Mouse (Mus musculus): Measurements from ENCODE around the gene Pcnx.

The Pcnx gene

GRCm38 (mm10) chr12:81859351-81860307 is at the start of gene Pcnx:
Pcnx (plus strand) TSS chr12:81860023.
- in situ Hi-C loops (cut with MboI; ENCODE audit: unreplicated experiment in 2 of 2) = no loop called here

- in situ Hi-C loops (cut with MboI; ENCODE audit: unreplicated experiment in 2 of 2) = loop anchor here in 1 of 2 experiments (25.0 kb wide), 1 partner anchor 277 kb away; no protein-coding TSS in a partner anchor
These were observed 49.4 kb upstream of the Pcnx start for GRCm38 (mm10) chr12:81810417-81810816.

GRCm38 (mm10) chr12:81814742-81815141 is 45.1 kb upstream of the Pcnx start:
- in situ Hi-C loops (cut with MboI; ENCODE audit: unreplicated experiment in 2 of 2) = loop anchor here in 1 of 2 experiments (25.0 kb wide), 1 partner anchor 273 kb away; no protein-coding TSS in a partner anchor

GRCm38 (mm10) chr12:81816330-81817125 is 43.3 kb upstream of the Pcnx start:
- in situ Hi-C loops (cut with MboI; ENCODE audit: unreplicated experiment in 2 of 2) = loop anchor here in 1 of 2 experiments (25.0 kb wide), 1 partner anchor 271 kb away; no protein-coding TSS in a partner anchor

DNA sequence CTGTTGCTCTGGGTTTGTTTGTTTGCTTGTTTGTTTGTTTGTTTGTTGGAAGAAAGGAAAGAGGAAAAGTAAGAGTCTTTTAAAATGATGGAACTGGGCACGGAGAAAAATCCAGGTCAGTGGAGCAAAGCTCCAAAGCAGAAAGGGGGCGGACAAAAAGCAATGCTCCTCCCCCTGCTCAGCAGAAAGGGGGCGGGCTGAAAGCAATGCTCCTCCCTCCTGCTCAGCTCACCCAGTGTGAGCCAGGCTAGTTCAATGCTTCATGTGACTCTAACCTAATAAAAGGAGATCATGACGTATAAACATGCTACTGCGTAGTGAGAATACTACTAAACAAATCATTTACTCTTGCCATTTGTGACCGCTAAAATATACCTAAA is 42.7 kb upstream of the Pcnx start:
- in situ Hi-C loops (cut with MboI; ENCODE audit: unreplicated experiment in 2 of 2) = loop anchor here in 1 of 2 experiments (25.0 kb wide), 1 partner anchor 270 kb away; no protein-coding TSS in a partner anchor

GRCm38 (mm10) chr12:81820700-81821099 is 39.1 kb upstream of the Pcnx start:
- in situ Hi-C loops (cut with MboI; ENCODE audit: unreplicated experiment in 2 of 2) = loop anchor here in 1 of 2 experiments (25.0 kb wide), 1 partner anchor 267 kb away; no protein-coding TSS in a partner anchor

- in situ Hi-C loops (cut with MboI; ENCODE audit: unreplicated experiment in 2 of 2) = loop anchor here in 1 of 2 experiments (25.0 kb wide), 1 partner anchor 265 kb away; no protein-coding TSS in a partner anchor
These were observed 37.6 kb upstream of the Pcnx start for GRCm38 (mm10) chr12:81822176-81822575.

GRCm38 (mm10) chr12:81822778-81823480 is 36.9 kb upstream of the Pcnx start:
- in situ Hi-C loops (cut with MboI; ENCODE audit: unreplicated experiment in 2 of 2) = loop anchor here in 1 of 2 experiments (25.0 kb wide), 1 partner anchor 264 kb away; no protein-coding TSS in a partner anchor

GRCm38 (mm10) chr12:81828355-81828754 is 31.5 kb upstream of the Pcnx start:
- in situ Hi-C loops (cut with MboI; ENCODE audit: unreplicated experiment in 2 of 2) = no loop called here

DNA sequence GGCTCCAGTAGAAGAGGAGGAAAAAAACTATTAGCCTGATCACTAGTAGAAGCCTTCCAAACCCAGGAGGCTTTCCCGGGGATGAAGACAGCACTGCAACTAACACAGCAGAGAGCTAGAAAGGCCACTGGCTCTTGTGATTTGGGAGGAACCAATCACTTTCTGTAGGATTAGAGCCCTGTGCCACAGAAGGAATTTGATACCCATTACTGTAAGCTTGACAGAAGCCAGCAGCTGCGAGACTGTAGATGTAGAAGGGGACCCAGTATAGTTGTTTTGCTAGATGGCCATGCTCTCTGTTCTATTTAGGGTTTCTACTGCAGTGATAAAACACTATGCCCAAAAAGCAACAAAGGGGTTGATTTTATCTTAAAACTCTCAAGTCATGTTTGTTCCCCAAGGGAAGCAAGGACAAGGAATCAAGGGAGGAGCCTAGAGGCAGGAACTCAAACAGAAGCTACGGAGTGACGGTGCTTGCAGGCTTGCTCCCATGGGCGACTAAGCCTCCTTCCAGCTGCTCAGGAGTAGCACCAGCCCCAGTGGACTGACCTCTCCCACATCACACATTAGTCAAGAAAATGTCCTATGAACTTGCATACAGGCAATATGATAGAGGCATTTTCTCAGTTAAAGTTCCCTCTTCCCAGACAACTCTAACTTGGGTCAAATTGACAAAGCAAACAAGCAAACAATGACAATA is 27.6 kb upstream of the Pcnx start:
- in situ Hi-C loops (cut with MboI; ENCODE audit: unreplicated experiment in 2 of 2) = no loop called here

DNA sequence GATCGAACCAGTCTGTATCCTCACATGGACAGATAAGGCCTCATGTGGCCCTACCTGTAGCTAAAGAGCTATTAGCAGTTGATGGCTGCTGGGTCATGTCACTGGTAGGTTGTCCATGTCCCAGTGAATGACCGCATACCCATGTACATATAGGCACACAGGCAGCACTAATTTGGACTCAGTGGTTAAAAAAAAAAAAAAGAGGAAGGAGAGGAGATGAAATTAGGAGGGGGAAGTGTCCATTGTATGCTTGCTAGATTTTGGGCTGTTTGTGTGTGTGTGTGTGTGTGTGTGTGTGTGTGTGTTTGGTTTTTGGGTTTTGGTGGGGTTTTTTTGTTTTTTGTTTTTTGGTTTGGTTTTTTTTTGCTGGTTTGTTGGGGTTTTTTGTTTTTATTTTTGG is 26.7 kb upstream of the Pcnx start:
- in situ Hi-C loops (cut with MboI; ENCODE audit: unreplicated experiment in 2 of 2) = no loop called here

DNA sequence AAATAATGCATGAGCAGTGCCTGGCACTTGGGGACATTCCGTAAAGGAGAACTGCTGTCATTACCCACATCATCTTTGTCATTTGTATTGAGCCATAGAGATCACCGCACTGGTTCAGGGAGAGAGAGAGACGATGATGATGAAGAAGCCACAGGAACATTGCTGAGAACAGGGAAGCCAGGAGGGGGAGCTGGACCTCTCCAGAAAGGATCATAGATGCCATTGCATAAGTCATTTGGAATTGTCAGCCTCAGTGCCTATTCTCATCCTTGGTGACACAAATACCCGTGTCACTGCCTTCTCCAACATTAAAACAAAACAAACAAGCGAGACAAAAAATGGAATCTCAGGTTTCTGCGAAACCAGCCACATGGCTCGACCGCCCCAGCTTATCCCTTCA is 23.7 kb upstream of the Pcnx start:
- in situ Hi-C loops (cut with MboI; ENCODE audit: unreplicated experiment in 2 of 2) = no loop called here

DNA sequence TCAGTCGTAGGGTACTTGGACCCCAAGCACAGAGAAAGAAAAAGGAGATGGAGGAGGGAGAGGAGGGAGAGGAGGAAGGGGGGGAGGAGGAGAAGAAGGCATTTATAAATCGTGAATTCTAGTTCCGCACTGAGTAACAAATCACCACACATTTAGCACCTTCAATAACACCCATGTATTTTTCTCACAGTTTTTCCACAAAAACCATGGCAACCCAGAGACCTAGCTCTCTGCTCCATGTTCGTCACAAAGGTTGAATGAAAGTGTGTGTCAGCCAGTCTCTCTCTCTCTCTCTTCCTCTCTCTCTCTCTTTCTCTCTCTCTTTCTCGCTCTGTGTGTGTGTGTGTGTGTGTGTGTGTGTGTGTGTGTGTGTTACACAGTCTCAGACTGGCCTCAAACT is 22.4 kb upstream of the Pcnx start:
- in situ Hi-C loops (cut with MboI; ENCODE audit: unreplicated experiment in 2 of 2) = no loop called here

DNA sequence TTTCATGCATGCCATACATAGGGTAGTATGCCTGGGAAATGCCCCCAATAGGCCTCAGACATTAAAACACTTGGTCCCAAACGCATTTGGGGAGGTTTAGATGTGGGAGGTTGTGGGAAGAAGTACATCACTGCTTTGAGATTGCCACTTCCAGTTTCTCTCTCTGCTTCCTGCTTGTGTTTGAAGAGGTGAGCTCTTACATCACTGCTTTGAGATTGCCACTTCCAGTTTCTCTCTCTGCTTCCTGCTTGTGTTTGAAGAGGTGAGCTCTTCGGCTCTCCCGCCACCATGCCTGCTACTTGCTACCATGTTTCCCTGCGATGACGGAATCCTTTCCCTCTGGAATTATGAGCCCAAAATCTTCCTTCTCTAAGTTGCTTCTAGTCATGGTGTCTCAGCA is 20.2 kb upstream of the Pcnx start:
- in situ Hi-C loops (cut with MboI; ENCODE audit: unreplicated experiment in 2 of 2) = no loop called here

DNA sequence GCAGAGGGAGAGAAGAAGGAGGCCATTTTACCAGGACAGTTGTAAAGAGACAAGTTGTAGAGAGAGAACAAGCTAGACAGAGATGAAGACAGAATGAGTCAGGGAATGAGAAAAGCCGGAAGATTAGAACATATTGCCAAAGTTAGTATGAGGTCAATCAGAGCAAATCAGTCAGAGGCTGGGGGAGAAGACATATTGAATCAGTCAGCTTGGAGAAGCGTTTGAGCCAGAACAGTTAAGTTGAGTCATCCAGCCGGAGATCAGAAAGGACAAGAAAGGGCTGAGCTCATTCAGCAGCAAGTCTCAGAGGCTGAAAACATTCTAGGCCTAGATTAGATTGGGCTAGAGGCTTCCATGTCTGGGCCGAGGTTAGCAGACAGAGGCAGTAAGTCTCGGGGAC is 18.8 kb upstream of the Pcnx start:
- in situ Hi-C loops (cut with MboI; ENCODE audit: unreplicated experiment in 2 of 2) = no loop called here

DNA sequence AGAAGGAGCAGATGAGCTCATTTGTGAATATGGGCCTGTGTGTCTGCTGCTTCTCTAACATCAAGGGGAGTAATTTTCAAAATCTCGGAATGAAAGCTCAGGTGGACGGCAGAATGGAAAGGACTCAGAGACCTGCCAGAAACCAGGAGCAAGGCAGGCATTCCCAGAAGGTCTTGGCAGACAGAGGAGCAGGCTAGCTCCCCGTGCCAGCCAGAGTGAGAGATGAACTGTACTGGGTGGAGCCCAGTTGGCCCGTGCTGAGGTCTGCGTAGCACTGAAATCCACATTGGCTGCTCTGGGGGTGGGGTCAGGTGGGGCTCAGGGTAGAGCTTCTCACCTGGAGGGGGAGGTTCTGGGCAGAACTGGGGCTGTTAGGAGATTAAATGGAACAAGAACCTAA is 16.3 kb upstream of the Pcnx start:
- in situ Hi-C loops (cut with MboI; ENCODE audit: unreplicated experiment in 2 of 2) = no loop called here

DNA sequence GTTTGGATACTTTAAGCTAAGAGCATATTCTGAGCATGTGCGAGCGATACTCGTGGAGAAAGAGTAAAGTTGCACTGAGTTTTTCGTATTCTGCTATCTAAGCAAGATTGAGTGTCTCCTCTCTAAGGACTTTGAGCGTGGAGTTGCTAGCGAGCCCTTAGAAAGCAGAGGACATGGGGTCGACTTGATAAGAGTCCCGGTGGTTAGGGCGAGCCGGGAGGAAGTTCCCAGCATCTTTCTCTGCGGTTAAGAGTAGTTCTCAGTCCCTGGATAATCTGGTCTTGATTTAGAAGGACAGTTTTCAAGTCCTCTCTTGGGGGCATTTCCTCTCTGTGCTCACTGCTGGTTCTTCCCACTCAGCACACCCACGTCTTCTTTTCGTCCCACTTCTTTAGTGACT is 15.3 kb upstream of the Pcnx start:
- in situ Hi-C loops (cut with MboI; ENCODE audit: unreplicated experiment in 2 of 2) = no loop called here

GRCm38 (mm10) chr12:81844981-81845380 is 14.8 kb upstream of the Pcnx start:
- in situ Hi-C loops (cut with MboI; ENCODE audit: unreplicated experiment in 2 of 2) = no loop called here

- in situ Hi-C loops (cut with MboI; ENCODE audit: unreplicated experiment in 2 of 2) = no loop called here
These were observed 10.2 kb upstream of the Pcnx start for GRCm38 (mm10) chr12:81849629-81850028.

DNA sequence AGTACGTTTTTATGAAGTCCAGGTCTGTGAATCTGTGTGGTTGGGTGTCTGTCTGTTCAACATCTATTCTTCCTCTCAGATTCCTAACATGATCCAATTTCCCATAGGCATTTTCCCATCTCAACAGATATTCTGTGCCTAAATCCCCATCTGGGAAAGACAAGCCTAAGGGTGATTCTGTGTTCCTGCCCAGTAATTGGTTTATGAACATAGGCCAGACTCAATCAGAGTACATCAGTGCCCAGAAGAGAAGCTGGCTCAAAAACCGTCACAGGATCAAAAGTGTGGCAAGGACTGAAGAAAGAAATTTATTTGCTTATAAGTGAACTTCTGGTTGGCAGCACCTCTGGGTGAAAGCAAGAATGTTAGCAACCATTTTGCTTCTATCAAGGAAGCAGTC is 7.3 kb upstream of the Pcnx start:
- in situ Hi-C loops (cut with MboI; ENCODE audit: unreplicated experiment in 2 of 2) = no loop called here
